Mouse (Mus musculus) embryonic fibroblast, embryonic 13.5 days (primary cell): ENCODE measurements at regions not wholly inside any gene's neighbourhood (a gene's known extent, or its start where the extent isn't known, plus 50 kb on each side); places are given as distances from the start of the nearest gene placed in this dataset.

Source experiments
- CTCF ChIP-seq: IDR thresholded peaks from 2 replicates; pipeline ENCODE4 v1.5.1; 2011; ENCODE audit warnings: mild to moderate bottlenecking, control low read depth, low read length, moderate library complexity, borderline replicate concordance; ENCODE audit not compliant: insufficient read depth
- POLR2A ChIP-seq: IDR thresholded peaks from 2 replicates; pipeline ENCODE4 v1.6.1; 2011; ENCODE audit warnings: low read depth, mild to moderate bottlenecking, control low read depth, low read length, moderate library complexity

DNA sequence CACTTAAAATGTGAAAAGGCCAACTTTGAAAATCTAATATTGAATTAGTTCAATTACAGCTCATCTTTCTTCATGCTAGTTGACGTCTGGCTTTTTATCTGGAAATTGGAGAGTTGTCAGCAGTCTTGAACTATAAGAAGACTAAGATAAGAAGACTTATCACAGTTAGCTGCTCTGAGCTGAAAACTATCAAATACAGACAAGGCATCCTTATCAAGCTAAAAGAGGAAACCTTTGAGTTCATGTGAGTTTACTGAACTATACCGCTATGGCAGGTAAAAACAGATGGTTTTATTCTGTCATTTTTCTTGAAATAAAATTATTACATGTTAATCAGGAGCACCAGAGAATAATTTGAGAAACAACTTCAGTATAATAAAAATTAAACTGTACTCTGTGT, 735.2 kb upstream of the Marcks start:
- TF ChIP-seq CTCF, result no peak
- TF ChIP-seq POLR2A, result no peak
